Mouse (Mus musculus): Measurements from ENCODE around the gene Ccr4.
A peak's percentile ranks its signal among the peaks of the same experiment; 100 is the strongest.
"Not testable (repeated sequence)": the region's sequence is repeated elsewhere in the genome, so short reads cannot be mapped to it uniquely, and the experiment has no call there.

Gene Ccr4

GRCm38 (mm10) chr9:114522501-114522900, 17.8 kb upstream of the Ccr4 start:
- no peak for DNase-seq (ENCODE audit: low spot score)

GRCm38 (mm10) chr9:114522041-114522440, 17.3 kb upstream of the Ccr4 start:
- no peak for DNase-seq (ENCODE audit: low spot score)

- not testable (repeated sequence) for DNase-seq (ENCODE audit: low spot score)
Observed at GRCm38 (mm10) chr9:114520529-114520928, 15.8 kb upstream of the Ccr4 start.

GRCm38 (mm10) chr9:114518812-114519477, 14.2 kb upstream of the Ccr4 start:
- no peak for DNase-seq (ENCODE audit: low spot score)

GRCm38 (mm10) chr9:114517924-114518497, 13.3 kb upstream of the Ccr4 start:
- DNase-seq (ENCODE audit: low spot score): no peak

GRCm38 (mm10) chr9:114515364-114515763, 10.6 kb upstream of the Ccr4 start, which contains the start of gene C130032M10Rik:
Gene C130032M10Rik, plus strand, starts transcription at chr9:114515697.
- DNase-seq (ENCODE audit: low spot score): no peak

- no peak for DNase-seq (ENCODE audit: low spot score)
Observed at GRCm38 (mm10) chr9:114512831-114513230, 8.1 kb upstream of the Ccr4 start.

- no peak for DNase-seq (ENCODE audit: low spot score)
Observed at GRCm38 (mm10) chr9:114509785-114510184, 5.1 kb upstream of the Ccr4 start.

- no peak for DNase-seq (ENCODE audit: low spot score)
Observed at GRCm38 (mm10) chr9:114507421-114507820, 2.7 kb upstream of the Ccr4 start.

GRCm38 (mm10) chr9:114506564-114506963, 1.8 kb upstream of the Ccr4 start:
- no peak for DNase-seq (ENCODE audit: low spot score)

- DNase-seq (ENCODE audit: low spot score): no peak
Observed at GRCm38 (mm10) chr9:114502711-114503427, 1.8 kb downstream of the Ccr4 start.

- no peak for DNase-seq (ENCODE audit: low spot score)
Observed at GRCm38 (mm10) chr9:114501913-114502312, 2.8 kb downstream of the Ccr4 start.

GRCm38 (mm10) chr9:114501111-114501510, 3.6 kb downstream of the Ccr4 start:
- DNase-seq (ENCODE audit: low spot score): no peak

- peak; percentile 64 for DNase-seq (ENCODE audit: low spot score)
Observed at GRCm38 (mm10) chr9:114499783-114500515, 4.8 kb downstream of the Ccr4 start.

GRCm38 (mm10) chr9:114498218-114498617, 6.5 kb downstream of the Ccr4 start:
- peak; percentile 73 for DNase-seq (ENCODE audit: low spot score)

GRCm38 (mm10) chr9:114496469-114496868, 8.2 kb downstream of the Ccr4 start:
- DNase-seq (ENCODE audit: low spot score): no peak

GRCm38 (mm10) chr9:114487481-114488258, 17.0 kb downstream of the Ccr4 start:
- DNase-seq (ENCODE audit: low spot score): no peak

GRCm38 (mm10) chr9:114486808-114487207, 17.9 kb downstream of the Ccr4 start:
- no peak for DNase-seq (ENCODE audit: low spot score)

- DNase-seq (ENCODE audit: low spot score): no peak
Observed at GRCm38 (mm10) chr9:114484771-114485170, 19.9 kb downstream of the Ccr4 start.

GRCm38 (mm10) chr9:114480940-114481339, 23.8 kb downstream of the Ccr4 start:
- DNase-seq (ENCODE audit: low spot score): no peak

GRCm38 (mm10) chr9:114477019-114477418, 27.7 kb downstream of the Ccr4 start:
- no peak for DNase-seq (ENCODE audit: low spot score)

GRCm38 (mm10) chr9:114471892-114472291, 32.8 kb downstream of the Ccr4 start:
- no peak for DNase-seq (ENCODE audit: low spot score)

Data from lung, postnatal 25 days (tissue).